Mouse (Mus musculus): ENCODE measurements around the gene Mrpl21. TPM values are rescaled to one million over a fixed set of nuclear protein-coding genes. Genes with fewer than 3 reads are reported as not detected.

The Mrpl21 gene
- polyA plus RNA-seq, 1 experiment from 2014 or later = 96.2 TPM

DNA sequence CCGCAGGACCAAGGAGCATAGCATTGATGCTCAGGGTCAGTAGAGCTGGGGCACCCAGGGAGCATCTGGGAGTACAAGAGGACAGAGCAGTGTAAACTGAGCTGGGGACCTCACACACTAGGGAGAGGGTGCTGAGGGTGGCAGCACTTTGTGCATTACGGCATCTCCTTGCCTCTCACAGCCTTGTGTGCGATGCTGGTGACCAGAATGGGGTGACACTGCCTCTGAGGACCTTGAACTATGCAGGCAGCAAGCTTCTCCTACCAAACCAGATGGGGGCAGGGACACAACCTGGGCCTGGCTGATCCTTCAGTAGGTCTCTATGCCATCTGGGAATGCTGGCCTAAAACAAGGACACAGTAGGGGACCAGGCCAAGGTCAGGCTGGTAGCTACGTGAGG, 16.0 kb upstream of the Mrpl21 start:
- DNase-seq (no peak), ATAC-seq (ENCODE audit: low FRiP score, low TSS enrichment) (no peak)
- 93% methylated on average over 4 of the region's 4 CpGs for WGBS
- H3K9ac ChIP-seq (replicated peaks; ENCODE audit: low read length) = no peak overlapping the region
- H3K27ac ChIP-seq (replicated peaks; ENCODE audit: low read depth, low read length) = no peak overlapping the region
- H3K36me3 ChIP-seq (ENCODE audit: control insufficient read depth, insufficient read depth, low read length) = peaks cover 94% of the 10 kb centered on the region
- H3K4me1 ChIP-seq (ENCODE audit: control insufficient read depth, insufficient read depth, low read length) = no peaks in the 10 kb centered on the region
- no peak overlapping the region for H3K4me3 ChIP-seq (replicated peaks; ENCODE audit: low read depth, low read length)
- no peaks in the 10 kb centered on the region for H3K9me3 ChIP-seq (ENCODE audit: control insufficient read depth, low read length)
- H3K27me3 ChIP-seq (ENCODE audit: control insufficient read depth, insufficient read depth, low read length) = no peaks in the 10 kb centered on the region
- no peak overlapping the region for H3K4me2 ChIP-seq (ENCODE audit: low read length)

DNA sequence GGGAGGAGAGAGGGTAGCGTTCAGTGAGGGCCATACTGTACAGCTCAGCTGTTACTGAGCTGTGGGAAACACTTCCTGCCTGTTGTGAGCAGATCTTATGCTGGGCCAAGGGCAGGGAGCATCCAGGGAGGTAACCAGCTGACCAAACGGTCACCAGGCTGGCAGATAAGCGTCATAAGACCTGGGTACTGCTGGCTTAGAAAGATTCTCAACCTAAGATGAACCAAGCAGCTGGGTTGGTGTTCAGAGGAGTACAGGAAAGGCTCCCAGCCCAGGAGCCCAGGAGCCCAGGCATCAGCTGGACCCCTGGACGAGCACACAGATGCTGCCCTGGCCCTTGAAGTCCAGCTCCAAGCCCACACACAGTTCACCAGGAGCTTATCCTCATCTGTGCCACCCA, 15.4 kb upstream of the Mrpl21 start:
- no peak for ATAC-seq (ENCODE audit: low FRiP score, low TSS enrichment)
- Histone ChIP-seq H3K36me3 (ENCODE audit: control insufficient read depth, insufficient read depth, low read length) (peaks cover 92% of the 10 kb centered on the region), H3K27me3 (ENCODE audit: control insufficient read depth, insufficient read depth, low read length) (no peaks in the 10 kb centered on the region), H3K27ac (replicated peaks; ENCODE audit: low read depth, low read length) (no peak overlapping the region), H3K4me1 (ENCODE audit: control insufficient read depth, insufficient read depth, low read length) (no peaks in the 10 kb centered on the region), H3K9ac (replicated peaks; ENCODE audit: low read length) (no peak overlapping the region), H3K9me3 (ENCODE audit: control insufficient read depth, low read length) (no peaks in the 10 kb centered on the region), H3K4me2 (ENCODE audit: low read length) (no peak overlapping the region), H3K4me3 (replicated peaks; ENCODE audit: low read depth, low read length) (no peak overlapping the region)
- DNase-seq = no peak
- WGBS = 92% methylated on average over 4 of the region's 4 CpGs

DNA sequence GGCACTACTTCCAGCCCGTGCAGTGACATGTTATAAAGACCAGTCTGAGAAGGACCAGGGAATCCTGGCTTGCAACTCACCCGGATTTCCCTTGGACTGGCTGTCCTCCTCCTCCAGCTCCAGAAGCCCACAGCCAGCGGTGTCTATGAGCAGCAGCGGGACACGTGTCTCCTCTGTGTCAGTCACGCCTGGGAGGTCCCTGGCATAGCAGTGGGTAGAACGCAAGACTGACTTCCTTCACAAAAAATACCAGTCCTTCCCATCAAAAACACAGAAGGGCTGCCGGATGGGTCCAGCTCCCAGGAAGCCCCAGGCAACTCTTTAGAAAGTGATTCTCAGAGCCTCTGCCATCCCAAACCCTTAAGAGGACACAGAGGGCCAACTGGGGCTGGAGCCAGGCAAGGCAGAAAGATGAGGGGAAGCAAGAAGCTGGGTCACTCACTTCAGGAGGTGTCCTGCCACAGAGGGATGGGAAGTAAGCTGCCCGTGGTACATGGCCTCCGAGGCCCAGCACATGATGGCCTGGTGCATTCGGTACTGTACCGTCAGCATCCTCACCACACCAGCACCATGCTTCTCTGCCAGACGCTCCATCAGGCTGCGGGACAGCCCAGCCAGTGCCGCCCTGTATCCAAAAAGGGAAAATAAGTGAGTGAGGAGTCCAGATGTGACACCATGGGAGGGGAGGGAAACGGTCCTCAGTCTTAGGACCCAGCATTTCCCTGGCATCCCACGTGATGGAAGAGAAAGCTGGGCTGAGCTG, 14.3 kb upstream of the Mrpl21 start:
- H3K36me3 ChIP-seq (ENCODE audit: control insufficient read depth, insufficient read depth, low read length) = peaks cover 98% of the 10 kb centered on the region
- DNase-seq (no peak), ATAC-seq (ENCODE audit: low FRiP score, low TSS enrichment) (no peak)
- H3K9ac ChIP-seq (replicated peaks; ENCODE audit: low read length) = no peak overlapping the region
- 94% methylated on average over 17 of the region's 17 CpGs for WGBS
- no peaks in the 10 kb centered on the region for H3K9me3 ChIP-seq (ENCODE audit: control insufficient read depth, low read length)
- H3K4me1 ChIP-seq (ENCODE audit: control insufficient read depth, insufficient read depth, low read length) = no peaks in the 10 kb centered on the region
- no peak overlapping the region for H3K4me2 ChIP-seq (ENCODE audit: low read length)
- H3K4me3 ChIP-seq (replicated peaks; ENCODE audit: low read depth, low read length) = no peak overlapping the region
- no peaks in the 10 kb centered on the region for H3K27me3 ChIP-seq (ENCODE audit: control insufficient read depth, insufficient read depth, low read length)
- H3K27ac ChIP-seq (replicated peaks; ENCODE audit: low read depth, low read length) = no peak overlapping the region

DNA sequence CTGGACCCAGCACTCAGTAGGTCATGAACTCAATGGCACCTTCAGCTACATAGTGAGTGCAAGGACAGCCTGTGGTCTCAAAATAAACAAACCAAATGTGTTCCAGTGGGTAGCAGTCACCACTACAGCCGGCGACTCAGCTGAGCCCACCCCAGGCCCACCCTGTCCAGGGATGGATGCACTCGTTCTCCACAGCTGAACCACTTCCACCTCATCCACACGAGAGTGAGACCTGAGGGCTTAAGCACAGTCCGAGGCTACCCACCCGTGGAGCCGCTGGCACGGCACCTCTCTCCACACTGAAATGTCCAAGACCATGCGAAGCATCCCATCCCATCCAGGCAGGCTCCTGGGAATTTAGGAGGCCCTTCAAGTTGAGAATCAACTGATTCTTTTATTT, 13.4 kb upstream of the Mrpl21 start:
- ATAC-seq (ENCODE audit: low FRiP score, low TSS enrichment) = no peak
- H3K4me3 ChIP-seq (replicated peaks; ENCODE audit: low read depth, low read length) = no peak overlapping the region
- no peak overlapping the region for H3K9ac ChIP-seq (replicated peaks; ENCODE audit: low read length)
- H3K36me3 ChIP-seq (ENCODE audit: control insufficient read depth, insufficient read depth, low read length) = peaks cover 98% of the 10 kb centered on the region
- 90% methylated on average over 9 of the region's 9 CpGs for WGBS
- H3K9me3 ChIP-seq (ENCODE audit: control insufficient read depth, low read length) = no peaks in the 10 kb centered on the region
- H3K27ac ChIP-seq (replicated peaks; ENCODE audit: low read depth, low read length) = no peak overlapping the region
- DNase-seq = no peak
- no peaks in the 10 kb centered on the region for H3K27me3 ChIP-seq (ENCODE audit: control insufficient read depth, insufficient read depth, low read length)
- no peaks in the 10 kb centered on the region for H3K4me1 ChIP-seq (ENCODE audit: control insufficient read depth, insufficient read depth, low read length)
- H3K4me2 ChIP-seq (ENCODE audit: low read length) = no peak overlapping the region

DNA sequence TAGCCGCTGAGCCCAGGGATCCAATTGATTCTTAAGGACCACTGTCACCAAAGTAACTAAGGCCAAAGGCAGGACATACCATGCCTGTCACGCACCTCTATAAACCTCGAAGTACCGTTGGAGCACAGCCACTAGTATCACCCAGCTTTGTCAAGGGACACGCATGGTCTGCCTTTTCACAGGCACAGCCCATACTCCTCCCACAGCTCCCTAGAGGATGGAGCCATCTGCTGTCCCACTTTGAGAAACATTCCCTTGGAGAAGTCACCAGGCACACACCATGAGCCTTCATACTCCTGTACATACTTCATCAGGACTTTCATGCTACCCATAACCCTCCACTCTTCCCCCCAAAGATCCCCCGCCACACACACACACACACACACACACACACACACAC, 12.9 kb upstream of the Mrpl21 start:
- no peaks in the 10 kb centered on the region for H3K27me3 ChIP-seq (ENCODE audit: control insufficient read depth, insufficient read depth, low read length)
- H3K27ac ChIP-seq (replicated peaks; ENCODE audit: low read depth, low read length) = no peak overlapping the region
- H3K9ac ChIP-seq (replicated peaks; ENCODE audit: low read length) = no peak overlapping the region
- no peaks in the 10 kb centered on the region for H3K9me3 ChIP-seq (ENCODE audit: control insufficient read depth, low read length)
- DNase-seq (no peak), ATAC-seq (ENCODE audit: low FRiP score, low TSS enrichment) (no peak)
- H3K4me1 ChIP-seq (ENCODE audit: control insufficient read depth, insufficient read depth, low read length) = no peaks in the 10 kb centered on the region
- no peak overlapping the region for H3K4me3 ChIP-seq (replicated peaks; ENCODE audit: low read depth, low read length)
- H3K4me2 ChIP-seq (ENCODE audit: low read length) = no peak overlapping the region
- peaks cover 98% of the 10 kb centered on the region for H3K36me3 ChIP-seq (ENCODE audit: control insufficient read depth, insufficient read depth, low read length)
- 95% methylated on average over 6 of the region's 6 CpGs for WGBS

DNA sequence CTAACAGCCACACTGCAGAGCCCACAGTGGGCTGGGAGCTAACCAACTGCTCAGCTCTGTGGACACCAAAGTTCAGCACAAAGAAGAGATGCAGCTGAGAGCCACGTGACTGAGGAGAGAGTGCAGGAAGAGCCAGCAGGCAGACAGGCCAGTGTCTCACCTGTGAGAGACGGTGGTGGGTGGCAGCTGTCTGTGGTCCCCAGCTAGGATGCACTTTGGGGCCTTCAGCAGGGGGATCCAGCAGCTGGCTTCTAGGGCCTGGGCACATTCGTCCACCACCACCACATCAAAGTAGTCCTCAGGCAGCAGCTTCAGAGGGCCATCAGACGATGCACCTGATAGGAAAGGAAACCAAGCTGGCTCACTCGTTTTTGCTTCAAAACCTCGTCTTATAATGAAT, 11.3 kb upstream of the Mrpl21 start:
- DNase-seq (no peak), ATAC-seq (ENCODE audit: low FRiP score, low TSS enrichment) (no peak)
- Histone ChIP-seq H3K27me3 (ENCODE audit: control insufficient read depth, insufficient read depth, low read length) (no peaks in the 10 kb centered on the region), H3K27ac (replicated peaks; ENCODE audit: low read depth, low read length) (no peak overlapping the region), H3K4me3 (replicated peaks; ENCODE audit: low read depth, low read length) (no peak overlapping the region), H3K9ac (replicated peaks; ENCODE audit: low read length) (no peak overlapping the region), H3K4me1 (ENCODE audit: control insufficient read depth, insufficient read depth, low read length) (no peaks in the 10 kb centered on the region), H3K9me3 (ENCODE audit: control insufficient read depth, low read length) (no peaks in the 10 kb centered on the region), H3K4me2 (ENCODE audit: low read length) (no peak overlapping the region), H3K36me3 (ENCODE audit: control insufficient read depth, insufficient read depth, low read length) (peaks cover 96% of the 10 kb centered on the region)
- WGBS = 92% methylated on average over 6 of the region's 6 CpGs

DNA sequence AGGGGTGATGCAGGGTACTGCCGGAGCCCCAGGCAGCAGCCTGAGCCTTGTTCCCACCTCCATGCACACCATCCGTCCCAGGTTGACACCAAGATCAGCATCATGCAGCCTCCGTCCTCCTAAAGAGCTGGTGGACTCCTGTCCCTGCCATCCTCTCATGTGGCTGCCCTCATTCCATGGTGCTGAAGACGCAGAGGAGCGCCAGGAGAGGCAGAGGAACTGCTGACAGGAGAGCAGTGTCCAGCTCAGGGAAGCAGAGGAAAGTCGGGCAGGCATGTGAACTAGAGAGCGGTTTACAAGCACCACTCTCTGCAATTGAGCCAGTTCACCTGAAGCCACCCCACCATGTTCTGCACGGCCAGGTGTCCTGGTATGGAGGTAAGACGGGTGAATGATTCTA, 9.4 kb upstream of the Mrpl21 start:
- WGBS = 92% methylated on average over 9 of the region's 9 CpGs
- Histone ChIP-seq H3K9me3 (ENCODE audit: control insufficient read depth, low read length) (no peaks in the 10 kb centered on the region), H3K4me2 (ENCODE audit: low read length) (no peak overlapping the region)

DNA sequence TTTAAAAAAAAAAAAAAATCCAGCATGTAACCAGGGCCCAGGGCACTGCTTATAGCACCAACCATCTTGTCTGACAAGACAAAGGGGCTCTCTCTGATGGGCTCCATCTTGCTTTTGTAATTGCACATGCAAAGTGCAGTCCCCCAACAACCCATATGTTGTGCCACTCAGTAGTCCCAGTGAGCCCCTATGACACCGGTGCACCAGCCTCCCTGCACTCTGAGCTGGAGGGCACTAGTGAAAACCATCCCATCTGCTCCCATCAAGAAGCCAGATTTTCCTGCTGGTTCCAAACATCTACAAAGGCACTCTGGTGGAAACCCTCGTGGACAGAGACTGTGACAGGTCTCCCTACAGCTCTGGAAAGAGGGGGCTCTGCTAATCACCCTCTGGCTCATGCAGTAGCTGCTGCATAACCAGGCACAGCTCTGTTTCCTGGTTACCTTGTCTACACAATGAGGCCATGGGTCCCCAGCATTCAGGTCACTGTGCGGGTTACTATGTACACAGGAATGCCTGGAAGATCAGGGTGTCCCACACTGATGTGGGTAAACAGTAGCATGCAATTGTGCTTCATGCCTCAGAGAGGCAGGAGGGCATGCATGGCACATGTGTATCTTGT, 6.8 kb upstream of the Mrpl21 start:
- WGBS = 85% methylated on average over 3 of the region's 3 CpGs
- ATAC-seq (ENCODE audit: low FRiP score, low TSS enrichment) = no peak
- peaks cover 87% of the 10 kb centered on the region for H3K36me3 ChIP-seq (ENCODE audit: control insufficient read depth, insufficient read depth, low read length)

More for the DNA sequence above, 9.4 kb upstream of the Mrpl21 start:
- Histone ChIP-seq H3K4me3 (replicated peaks; ENCODE audit: low read depth, low read length) (no peak overlapping the region), H3K36me3 (ENCODE audit: control insufficient read depth, insufficient read depth, low read length) (peaks cover 95% of the 10 kb centered on the region), H3K27ac (replicated peaks; ENCODE audit: low read depth, low read length) (no peak overlapping the region), H3K9ac (replicated peaks; ENCODE audit: low read length) (no peak overlapping the region), H3K27me3 (ENCODE audit: control insufficient read depth, insufficient read depth, low read length) (no peaks in the 10 kb centered on the region), H3K4me1 (ENCODE audit: control insufficient read depth, insufficient read depth, low read length) (no peaks in the 10 kb centered on the region)
- DNase-seq = no peak
- no peak for ATAC-seq (ENCODE audit: low FRiP score, low TSS enrichment)

DNA sequence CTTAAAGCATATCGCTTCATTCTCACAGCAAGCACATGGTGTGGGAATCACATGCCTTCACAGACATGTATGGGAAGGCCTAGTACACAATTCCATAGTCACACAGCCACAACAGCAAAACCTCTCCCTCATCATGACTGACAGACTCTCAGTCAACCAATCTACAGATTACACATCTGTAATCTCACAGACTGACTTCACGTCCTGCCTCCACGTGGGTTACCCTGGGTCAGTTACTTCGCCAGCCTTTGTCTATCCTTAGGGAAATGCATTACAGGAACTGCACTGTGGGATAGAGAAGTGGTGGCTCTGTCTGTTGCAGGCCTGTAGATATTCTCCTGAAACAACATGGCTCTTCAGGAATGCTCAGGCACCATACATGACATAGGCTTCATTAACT, 815 bp upstream of the Mrpl21 start:
- ATAC-seq (ENCODE audit: low FRiP score, low TSS enrichment) (no peak), DNase-seq (no peak)
- Histone ChIP-seq H3K4me1 (ENCODE audit: control insufficient read depth, insufficient read depth, low read length) (peaks cover 19% of the 10 kb centered on the region), H3K4me2 (ENCODE audit: low read length) (peak overlapping the region; percentile 74), H3K27me3 (ENCODE audit: control insufficient read depth, insufficient read depth, low read length) (no peaks in the 10 kb centered on the region), H3K27ac (replicated peaks; ENCODE audit: low read depth, low read length) (no peak overlapping the region), H3K4me3 (replicated peaks; ENCODE audit: low read depth, low read length) (peak overlapping the region; percentile 77), H3K9ac (replicated peaks; ENCODE audit: low read length) (peak overlapping the region; percentile 89), H3K36me3 (ENCODE audit: control insufficient read depth, insufficient read depth, low read length) (peaks cover 58% of the 10 kb centered on the region), H3K9me3 (ENCODE audit: control insufficient read depth, low read length) (no peaks in the 10 kb centered on the region)
- 85% methylated on average over 4 of the region's 4 CpGs for WGBS

More for the DNA sequence above, 6.8 kb upstream of the Mrpl21 start:
- Histone ChIP-seq H3K9me3 (ENCODE audit: control insufficient read depth, low read length) (no peaks in the 10 kb centered on the region), H3K4me3 (replicated peaks; ENCODE audit: low read depth, low read length) (no peak overlapping the region), H3K4me2 (ENCODE audit: low read length) (no peak overlapping the region), H3K27me3 (ENCODE audit: control insufficient read depth, insufficient read depth, low read length) (no peaks in the 10 kb centered on the region), H3K4me1 (ENCODE audit: control insufficient read depth, insufficient read depth, low read length) (no peaks in the 10 kb centered on the region), H3K27ac (replicated peaks; ENCODE audit: low read depth, low read length) (no peak overlapping the region), H3K9ac (replicated peaks; ENCODE audit: low read length) (no peak overlapping the region)
- no peak for DNase-seq

Data from midbrain, embryonic 14.5 days (tissue).